Mouse (Mus musculus): Measurements from ENCODE around the gene Ensa. TPM values are rescaled to one million over a fixed set of nuclear protein-coding genes. Genes with fewer than 3 reads are reported as not detected.

Ensa gene
- polyA plus RNA-seq, 1 experiment from 2014 or later, result 84.4 TPM

GRCm38 (mm10) chr3:95657711-95658110, 32.9 kb downstream of the Ensa start:
- no peaks in the 10 kb centered on the region for H3K27me3 ChIP-seq (ENCODE audit: control insufficient read depth, insufficient read depth, low read length)
- peak overlapping the region; percentile 99 for H3K4me3 ChIP-seq (ENCODE audit: low read depth, low read length)
- DNase-seq (ENCODE audit: low spot score) (no peak), ATAC-seq (ENCODE audit: insufficient read depth, low FRiP score, low TSS enrichment) (no peak)
- H3K4me2 ChIP-seq (ENCODE audit: low read depth), result peak overlapping the region; percentile 82
- WGBS, result 92% methylated on average over 3 of the region's 3 CpGs
- H3K9ac ChIP-seq (ENCODE audit: low read length), result no peak overlapping the region
- peaks cover 3% of the 10 kb centered on the region; the same call in 1 of the 2 replicates for H3K36me3 ChIP-seq (ENCODE audit: control insufficient read depth, insufficient read depth, low read length)
- peaks cover 15% of the 10 kb centered on the region for H3K4me1 ChIP-seq (ENCODE audit: control insufficient read depth, insufficient read depth, low read length)
- H3K9me3 ChIP-seq (ENCODE audit: control insufficient read depth, low read length), result no peaks in the 10 kb centered on the region
- H3K27ac ChIP-seq (ENCODE audit: low read depth, low read length), result no peak overlapping the region

DNA sequence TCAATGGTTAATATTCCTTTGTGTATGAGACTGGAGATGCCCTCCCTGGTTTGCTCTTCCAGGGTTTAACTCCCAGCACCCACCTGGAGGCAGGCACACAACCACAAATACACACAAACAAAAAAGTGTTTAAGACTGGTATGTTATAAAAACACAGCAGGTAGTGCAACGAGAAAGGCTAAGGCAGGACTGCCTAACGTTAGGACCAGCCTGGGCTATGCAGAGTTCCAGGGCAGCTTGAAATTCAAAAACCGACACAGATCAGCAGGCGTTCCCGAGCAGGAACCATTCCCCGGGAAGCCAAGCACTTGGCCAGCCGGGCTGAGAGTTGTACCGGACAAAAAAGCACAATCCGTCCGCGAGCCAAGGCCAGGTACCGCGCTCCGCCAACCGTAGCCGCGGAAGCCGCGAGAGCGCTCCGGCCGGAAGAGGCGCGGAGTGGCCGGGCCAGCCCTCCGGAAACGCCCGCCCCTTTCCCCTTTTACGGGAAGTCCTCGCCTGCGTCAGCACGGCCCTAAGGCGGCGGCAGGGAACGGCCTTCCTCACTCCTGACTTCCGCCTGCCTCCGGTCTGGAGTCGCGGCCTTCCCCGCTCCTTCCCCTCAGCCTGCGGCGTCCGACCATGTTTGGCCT, 33.6 kb downstream of the Ensa start, which contains the start of gene Mcl1:
Gene Mcl1 (plus strand): TSS at position 553 of the 632 bp plus-strand sequence.
- ATAC-seq (ENCODE audit: insufficient read depth, low FRiP score, low TSS enrichment) (peak; percentile 97), DNase-seq (ENCODE audit: low spot score) (peak; percentile 97)
- Histone ChIP-seq H3K4me2 (ENCODE audit: low read depth) (peak within 1 kb of the TSS; percentile 82), H3K4me3 (ENCODE audit: low read depth, low read length) (peak within 1 kb of the TSS; percentile 99), H3K9me3 (ENCODE audit: control insufficient read depth, low read length) (no peaks in the 10 kb centered on the region), H3K27ac (ENCODE audit: low read depth, low read length) (peak within 1 kb of the TSS; percentile 95), H3K36me3 (ENCODE audit: control insufficient read depth, insufficient read depth, low read length) (peaks cover 3% of the 10 kb centered on the region; the same call in 1 of the 2 replicates), H3K4me1 (ENCODE audit: control insufficient read depth, insufficient read depth, low read length) (peaks cover 18% of the 10 kb centered on the region), H3K9ac (ENCODE audit: low read length) (peak within 1 kb of the TSS; percentile 99), H3K27me3 (ENCODE audit: control insufficient read depth, insufficient read depth, low read length) (no peaks in the 10 kb centered on the region)
- WGBS, result under 1% methylated on average over 43 of the region's 43 CpGs

GRCm38 (mm10) chr3:95658868-95659712, 34.3 kb downstream of the Ensa start:
- WGBS, result under 1% methylated on average over 91 of the region's 113 CpGs
- Histone ChIP-seq H3K9ac (ENCODE audit: low read length) (peak overlapping the region; percentile 99), H3K27ac (ENCODE audit: low read depth, low read length) (peak overlapping the region; percentile 95), H3K4me1 (ENCODE audit: control insufficient read depth, insufficient read depth, low read length) (peaks cover 18% of the 10 kb centered on the region), H3K9me3 (ENCODE audit: control insufficient read depth, low read length) (no peaks in the 10 kb centered on the region), H3K4me2 (ENCODE audit: low read depth) (peak overlapping the region; percentile 82), H3K4me3 (ENCODE audit: low read depth, low read length) (peak overlapping the region; percentile 99), H3K36me3 (ENCODE audit: control insufficient read depth, insufficient read depth, low read length) (peaks cover 3% of the 10 kb centered on the region; the same call in 1 of the 2 replicates), H3K27me3 (ENCODE audit: control insufficient read depth, insufficient read depth, low read length) (no peaks in the 10 kb centered on the region)
- DNase-seq (ENCODE audit: low spot score) (peak; percentile 81), ATAC-seq (ENCODE audit: insufficient read depth, low FRiP score, low TSS enrichment) (peak; percentile 72)

DNA sequence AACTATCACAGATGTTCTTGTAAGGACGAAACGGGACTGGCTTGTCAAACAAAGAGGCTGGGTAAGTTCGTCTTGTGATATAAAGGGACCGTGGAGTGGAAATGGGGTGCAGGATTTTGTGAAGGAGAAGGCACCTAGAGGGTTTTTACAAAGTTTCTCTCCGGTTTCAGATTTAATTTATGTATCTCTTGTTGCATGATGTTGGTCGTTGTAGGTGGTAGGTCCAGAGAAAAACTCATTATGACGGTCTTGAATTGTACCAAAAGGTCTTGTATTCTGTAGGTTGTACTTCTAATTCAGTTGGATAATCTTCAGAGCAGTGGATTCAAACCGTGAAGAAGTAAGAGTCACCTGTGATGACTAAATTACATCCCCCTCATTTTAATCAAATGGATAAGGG, 35.2 kb downstream of the Ensa start:
- 2% methylated on average over 8 of the region's 8 CpGs for WGBS
- Histone ChIP-seq H3K27ac (ENCODE audit: low read depth, low read length) (no peak overlapping the region; the same call in 1 of the 2 replicates), H3K4me1 (ENCODE audit: control insufficient read depth, insufficient read depth, low read length) (peaks cover 18% of the 10 kb centered on the region)

DNA sequence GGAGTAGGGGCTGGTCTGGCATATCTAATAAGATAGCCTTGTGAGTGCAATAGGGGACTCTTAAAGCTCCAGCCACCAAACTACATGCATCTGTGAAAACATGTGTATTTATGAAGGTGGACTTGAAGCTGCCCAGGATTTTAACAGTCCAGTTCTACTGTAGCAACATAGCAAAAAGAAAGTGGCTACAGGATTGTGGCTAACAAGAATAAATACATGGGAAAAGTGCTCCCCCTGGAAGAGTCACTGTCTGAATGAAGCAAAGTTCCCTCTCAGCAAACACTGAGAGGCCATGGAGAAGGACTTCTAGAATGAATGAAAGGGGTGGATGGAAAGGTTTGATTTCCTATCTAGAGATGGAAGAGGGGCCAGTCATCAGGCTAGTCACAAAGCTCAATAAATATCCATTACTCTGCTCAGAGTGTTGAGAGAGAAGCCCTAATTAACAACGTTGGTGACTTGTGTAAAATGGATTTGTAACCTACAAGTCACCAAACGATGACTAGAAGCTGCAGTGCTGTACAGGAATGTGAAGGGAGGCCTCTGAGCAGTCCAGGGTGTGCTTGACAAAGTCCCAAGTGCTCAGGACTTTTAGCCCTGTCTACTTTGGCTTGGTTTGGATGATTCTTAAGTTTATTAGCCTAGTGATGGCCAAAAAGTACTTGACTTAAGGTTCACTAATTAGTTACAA, 36.1 kb downstream of the Ensa start:
- ATAC-seq (ENCODE audit: insufficient read depth, low FRiP score, low TSS enrichment), result no peak
- WGBS, result 67% methylated on average over 2 of the region's 2 CpGs
- no peak for DNase-seq (ENCODE audit: low spot score)
- peak overlapping the region; percentile 99 for H3K9ac ChIP-seq (ENCODE audit: low read length)
- peak overlapping the region; percentile 99 for H3K4me3 ChIP-seq (ENCODE audit: low read depth, low read length)
- H3K36me3 ChIP-seq (ENCODE audit: control insufficient read depth, insufficient read depth, low read length), result peaks cover 6% of the 10 kb centered on the region; the same call in 1 of the 2 replicates
- H3K9me3 ChIP-seq (ENCODE audit: control insufficient read depth, low read length), result no peaks in the 10 kb centered on the region
- H3K27ac ChIP-seq (ENCODE audit: low read depth, low read length), result no peak overlapping the region
- no peaks in the 10 kb centered on the region for H3K27me3 ChIP-seq (ENCODE audit: control insufficient read depth, insufficient read depth, low read length)
- H3K4me1 ChIP-seq (ENCODE audit: control insufficient read depth, insufficient read depth, low read length), result peaks cover 18% of the 10 kb centered on the region
- peak overlapping the region; percentile 82 for H3K4me2 ChIP-seq (ENCODE audit: low read depth)

More for the DNA sequence above, 35.2 kb downstream of the Ensa start:
- no peaks in the 10 kb centered on the region for H3K27me3 ChIP-seq (ENCODE audit: control insufficient read depth, insufficient read depth, low read length)
- peak overlapping the region; percentile 82 for H3K4me2 ChIP-seq (ENCODE audit: low read depth)
- DNase-seq (ENCODE audit: low spot score) (no peak), ATAC-seq (ENCODE audit: insufficient read depth, low FRiP score, low TSS enrichment) (no peak)
- peaks cover 6% of the 10 kb centered on the region; the same call in 1 of the 2 replicates for H3K36me3 ChIP-seq (ENCODE audit: control insufficient read depth, insufficient read depth, low read length)
- peak overlapping the region; percentile 99 for H3K9ac ChIP-seq (ENCODE audit: low read length)
- H3K4me3 ChIP-seq (ENCODE audit: low read depth, low read length), result peak overlapping the region; percentile 99
- no peaks in the 10 kb centered on the region for H3K9me3 ChIP-seq (ENCODE audit: control insufficient read depth, low read length)

- WGBS, result 74% methylated on average over 7 of the region's 7 CpGs
- Histone ChIP-seq H3K36me3 (ENCODE audit: control insufficient read depth, insufficient read depth, low read length) (peaks cover 6% of the 10 kb centered on the region; the same call in 1 of the 2 replicates), H3K27me3 (ENCODE audit: control insufficient read depth, insufficient read depth, low read length) (no peaks in the 10 kb centered on the region), H3K27ac (ENCODE audit: low read depth, low read length) (no peak overlapping the region), H3K4me3 (ENCODE audit: low read depth, low read length) (no peak overlapping the region), H3K9me3 (ENCODE audit: control insufficient read depth, low read length) (no peaks in the 10 kb centered on the region), H3K4me1 (ENCODE audit: control insufficient read depth, insufficient read depth, low read length) (peaks cover 18% of the 10 kb centered on the region), H3K4me2 (ENCODE audit: low read depth) (no peak overlapping the region), H3K9ac (ENCODE audit: low read length) (no peak overlapping the region)
- ATAC-seq (ENCODE audit: insufficient read depth, low FRiP score, low TSS enrichment), result no peak
- DNase-seq (ENCODE audit: low spot score), result no peak
Observed at GRCm38 (mm10) chr3:95661945-95662715, 37.3 kb downstream of the Ensa start.

DNA sequence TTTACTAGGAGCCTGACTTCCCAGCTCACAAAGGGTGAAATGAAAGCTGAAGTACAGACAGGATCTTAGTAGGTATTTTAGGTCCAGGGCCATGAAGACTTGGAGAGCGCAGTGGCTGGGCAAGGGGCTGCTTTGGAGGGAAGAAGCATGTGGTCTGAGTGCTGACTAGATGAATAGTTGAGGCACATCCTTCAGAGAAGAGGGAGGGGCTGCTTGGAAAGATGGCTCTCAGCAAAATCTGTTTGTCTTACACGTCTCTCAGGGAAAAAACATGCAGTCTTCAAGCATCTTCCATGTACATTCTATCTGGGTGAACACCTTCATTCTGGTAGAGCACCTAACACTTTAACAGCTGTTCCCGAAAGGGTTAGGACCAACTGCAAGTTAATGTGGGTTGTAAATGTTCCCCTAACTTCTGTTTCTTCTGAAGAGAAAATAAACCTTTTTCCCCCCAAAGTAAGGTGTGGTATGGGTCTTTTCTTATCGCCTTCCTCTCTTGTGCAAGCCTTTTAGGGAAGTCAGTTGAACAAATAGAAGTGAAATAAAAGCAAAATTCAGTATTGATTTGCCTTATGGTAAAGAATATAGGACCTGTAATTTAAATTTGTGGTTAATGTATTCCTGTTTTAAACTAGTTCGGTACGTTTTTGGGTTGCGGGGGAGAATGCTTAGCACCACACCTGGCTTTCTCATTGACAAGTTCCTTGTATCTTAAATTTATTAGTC, 38.1 kb downstream of the Ensa start:
- ATAC-seq (ENCODE audit: insufficient read depth, low FRiP score, low TSS enrichment) (no peak), DNase-seq (ENCODE audit: low spot score) (no peak)
- Histone ChIP-seq H3K9ac (ENCODE audit: low read length) (no peak overlapping the region), H3K9me3 (ENCODE audit: control insufficient read depth, low read length) (no peaks in the 10 kb centered on the region), H3K36me3 (ENCODE audit: control insufficient read depth, insufficient read depth, low read length) (peaks cover 6% of the 10 kb centered on the region; the same call in 1 of the 2 replicates), H3K4me3 (ENCODE audit: low read depth, low read length) (no peak overlapping the region), H3K27ac (ENCODE audit: low read depth, low read length) (no peak overlapping the region), H3K27me3 (ENCODE audit: control insufficient read depth, insufficient read depth, low read length) (no peaks in the 10 kb centered on the region), H3K4me2 (ENCODE audit: low read depth) (no peak overlapping the region), H3K4me1 (ENCODE audit: control insufficient read depth, insufficient read depth, low read length) (peaks cover 23% of the 10 kb centered on the region)
- WGBS, result 81% methylated on average over 7 of the region's 7 CpGs

Data from neural tube, embryonic 11.5 days (tissue).